Mouse (Mus musculus) urinary bladder, postnatal 14 days (tissue): ENCODE measurements around the gene Gm21860.
"Not testable (repeated sequence)": the region's sequence is repeated elsewhere in the genome, so short reads cannot be mapped to it uniquely, and the experiment has no call there.

ENCODE experiments used
- DNase-seq: peaks from one replicate; pipeline ENCODE4 v3.0.0; 2021; ENCODE audit warnings: low spot score

Gene Gm21860

GRCm38 (mm10) chrY:90732101-90732542 is 22.5 kb downstream of the Gm21860 start:
- DNase-seq, result not testable (repeated sequence)

- not testable (repeated sequence) for DNase-seq
Measured at GRCm38 (mm10) chrY:90731593-90731955, 23.0 kb downstream of the Gm21860 start.

- DNase-seq, result peak; percentile 43
Measured at GRCm38 (mm10) chrY:90730908-90731592, 23.6 kb downstream of the Gm21860 start.

- DNase-seq, result not testable (repeated sequence)
Measured at GRCm38 (mm10) chrY:90729816-90730303, 24.8 kb downstream of the Gm21860 start.

- DNase-seq, result not testable (repeated sequence)
Measured at GRCm38 (mm10) chrY:90728905-90729256, 25.7 kb downstream of the Gm21860 start.

- DNase-seq, result not testable (repeated sequence)
Measured at GRCm38 (mm10) chrY:90728251-90728904, 26.2 kb downstream of the Gm21860 start.

- not testable (repeated sequence) for DNase-seq
Measured at GRCm38 (mm10) chrY:90727121-90727908, 27.3 kb downstream of the Gm21860 start.

- DNase-seq, result not testable (repeated sequence)
Measured at GRCm38 (mm10) chrY:90725701-90726451, 28.7 kb downstream of the Gm21860 start.

GRCm38 (mm10) chrY:90725166-90725565 is 29.5 kb downstream of the Gm21860 start:
- not testable (repeated sequence) for DNase-seq

- not testable (repeated sequence) for DNase-seq
Measured at GRCm38 (mm10) chrY:90724014-90724709, 30.5 kb downstream of the Gm21860 start.

GRCm38 (mm10) chrY:90723336-90723987 is 31.2 kb downstream of the Gm21860 start:
- DNase-seq, result peak; percentile 29

- not testable (repeated sequence) for DNase-seq
Measured at GRCm38 (mm10) chrY:90720505-90720904, 34.1 kb downstream of the Gm21860 start.

GRCm38 (mm10) chrY:90719403-90720232 is 35.0 kb downstream of the Gm21860 start:
- not testable (repeated sequence) for DNase-seq

GRCm38 (mm10) chrY:90718583-90719402 is 35.8 kb downstream of the Gm21860 start:
- DNase-seq, result peak; percentile 44

GRCm38 (mm10) chrY:90718021-90718420 is 36.6 kb downstream of the Gm21860 start:
- DNase-seq, result not testable (repeated sequence)

- not testable (repeated sequence) for DNase-seq
Measured at GRCm38 (mm10) chrY:90717496-90717895, 37.1 kb downstream of the Gm21860 start.
